Mouse (Mus musculus) hindbrain, postnatal 0 days (tissue): ENCODE measurements around the gene Fam19a1. TPM values are rescaled to one million over a fixed set of nuclear protein-coding genes. Genes with fewer than 3 reads are reported as not detected.

ENCODE experiments used
- ATAC-seq: fragments of 200-750 bp; cut with Nextera tagmentation; 2 replicates; pipeline ENCODE4 v1.8.0; 2017; ENCODE audit warnings: mild to moderate bottlenecking, moderate TSS enrichment, moderate library complexity
- DNase-seq: peaks from one replicate; pipeline ENCODE4 v3.0.0-alpha.2; 2015; ENCODE audit warnings: low spot score
- H3K27ac ChIP-seq: fragments of 300-500 bp; sonication (generic); 2 replicates; pipeline ENCODE4 v1.5.1; 2014; ENCODE audit warnings: mild to moderate bottlenecking
- H3K27me3 ChIP-seq: fragments of 300-500 bp; sonication (generic); 2 replicates; pipeline ENCODE4 v1.6.1; 2014; ENCODE audit warnings: low read length, mixed read lengths; ENCODE audit not compliant: insufficient read depth
- H3K36me3 ChIP-seq: fragments of 300-500 bp; sonication (generic); 2 replicates; pipeline ENCODE4 v1.6.1; 2014; ENCODE audit warnings: low read length, mixed read lengths; ENCODE audit not compliant: insufficient read depth
- H3K4me1 ChIP-seq: fragments of 300-500 bp; sonication (generic); 2 replicates; pipeline ENCODE4 v1.6.1; 2014; ENCODE audit warnings: antibody characterized with exemption, low read length, mixed read lengths; ENCODE audit not compliant: insufficient read depth
- H3K4me2 ChIP-seq: fragments of 300-500 bp; sonication (generic); 2 replicates; pipeline ENCODE4 v1.6.1; 2014; ENCODE audit warnings: low read depth, mild to moderate bottlenecking, low read length, moderate library complexity, mixed read lengths
- H3K4me3 ChIP-seq: fragments of 300-500 bp; sonication (generic); 2 replicates; pipeline ENCODE4 v1.5.1; 2014; ENCODE audit warnings: low read length
- H3K9ac ChIP-seq: fragments of 300-500 bp; sonication (generic); replicated peaks from 2 replicates; pipeline ENCODE4 v1.6.1; 2014; ENCODE audit warnings: mild to moderate bottlenecking, low read length, moderate library complexity, mixed read lengths
- H3K9me3 ChIP-seq: fragments of 300-500 bp; sonication (generic); 2 replicates; pipeline ENCODE4 v1.6.1; 2016; ENCODE audit warnings: low read length, mixed read lengths
- CTCF ChIP-seq: IDR thresholded peaks from 2 replicates; pipeline ENCODE4 v1.5.1; 2016; ENCODE audit warnings: antibody characterized with exemption, control low read depth, low read depth
- WGBS: fragments of 180-500 bp; shearing (Covaris S2); extraction: QIAGEN DNeasy Blood & Tissue Kit; methylation state at CpG from one replicate; pipeline ENCODE4 v1.1.7; 2014; 5-methylcytosine and 5-hydroxymethylcytosine counted together
- polyA plus RNA-seq: library from polyadenylated mRNA; unstranded; fragments of >200 nt; fragmentation: Nextera tagmentation; extraction: Ambion mirVana; gene quantifications from 2 replicates; pipeline ENCODE4 v1.2.1, GENCODE M21; 2015
- total RNA-seq: library from RNA; depleted of rRNA; stranded (reverse); fragments of >200 nt; gene quantifications from 2 replicates; pipeline ENCODE4 v1.2.3, GENCODE M21; 2014

Fam19a1 gene
- total and polyA plus RNA-seq, 2 experiments from 2014 or later = 10.8 to 13.3 TPM

DNA sequence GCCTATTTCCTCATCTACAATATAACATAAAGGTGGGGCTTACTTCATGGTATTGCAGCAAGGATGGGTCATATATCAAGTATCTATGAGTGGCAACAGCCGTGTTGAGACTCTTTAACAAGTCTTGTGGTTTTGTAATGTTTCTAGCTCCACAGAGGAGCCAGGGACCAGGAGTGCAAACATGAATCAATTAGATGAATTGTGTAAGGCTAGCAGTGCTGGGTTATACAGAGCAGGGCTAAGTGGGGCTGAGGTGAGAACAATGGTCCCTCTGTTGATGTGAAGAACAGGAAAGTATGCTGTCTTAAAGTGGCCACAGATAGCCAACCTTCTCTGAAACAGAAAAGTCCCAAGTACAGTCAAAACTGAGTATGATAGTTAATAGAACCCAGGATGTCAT is 480.1 kb downstream of the Fam19a1 start:
- Histone ChIP-seq H3K27ac (no peak overlapping the region), H3K9ac (no peak overlapping the region), H3K4me3 (no peak overlapping the region), H3K27me3 (no peaks in the 10 kb centered on the region), H3K4me1 (no peaks in the 10 kb centered on the region), H3K4me2 (no peak overlapping the region), H3K9me3 (no peaks in the 10 kb centered on the region), H3K36me3 (no peaks in the 10 kb centered on the region)
- ATAC-seq (no peak), DNase-seq (no peak)
- TF ChIP-seq CTCF = no peak
- WGBS = 66% methylated on average over 1 of the region's 1 CpGs

DNA sequence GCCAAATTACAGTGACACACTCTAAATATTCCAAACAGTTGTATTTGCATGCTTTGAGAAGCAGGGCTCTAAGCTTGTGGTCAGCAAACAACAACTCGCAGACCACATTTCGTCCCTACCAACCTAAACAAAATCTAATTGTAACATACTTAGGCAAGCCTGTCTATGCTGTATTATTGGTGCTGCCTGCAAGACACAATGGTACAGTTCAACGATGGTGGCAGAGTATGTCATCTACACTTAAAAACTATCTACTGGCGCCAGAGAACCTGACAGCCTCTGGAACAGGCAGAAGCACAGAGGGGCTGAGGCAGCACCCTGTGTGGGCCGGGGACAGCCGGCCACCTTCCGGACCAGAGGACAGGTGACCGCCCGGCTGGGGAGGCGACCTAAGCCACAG is 482.2 kb downstream of the Fam19a1 start:
- DNase-seq (no peak), ATAC-seq (no peak)
- no peak overlapping the region for H3K9ac ChIP-seq
- no peak overlapping the region for H3K4me2 ChIP-seq
- no peaks in the 10 kb centered on the region for H3K9me3 ChIP-seq
- H3K27me3 ChIP-seq = no peaks in the 10 kb centered on the region
- 94% methylated on average over 10 of the region's 10 CpGs for WGBS
- no peak overlapping the region for H3K27ac ChIP-seq
- no peak overlapping the region for H3K4me3 ChIP-seq
- TF ChIP-seq CTCF = no peak
- H3K4me1 ChIP-seq = no peaks in the 10 kb centered on the region
- no peaks in the 10 kb centered on the region for H3K36me3 ChIP-seq

DNA sequence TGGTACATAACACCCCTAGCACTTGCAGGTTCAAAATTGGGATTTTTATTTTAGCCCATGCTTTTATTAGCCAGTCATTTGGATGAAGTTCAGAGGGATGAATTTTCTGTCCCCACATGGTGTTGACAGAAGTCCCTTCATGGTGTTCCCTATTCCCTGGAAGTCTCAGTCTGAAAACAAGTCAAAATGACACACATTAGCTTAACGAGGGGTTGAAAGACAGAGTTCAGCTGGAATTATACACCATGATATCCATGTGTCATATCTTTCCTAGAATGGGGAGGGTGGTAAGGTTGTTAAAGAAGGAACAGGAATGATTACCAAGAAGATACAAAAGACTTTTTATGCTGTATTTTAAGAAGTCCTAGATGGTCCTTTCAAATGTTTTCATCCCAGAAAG is 511.2 kb downstream of the Fam19a1 start:
- no peak for TF ChIP-seq CTCF
- Histone ChIP-seq H3K4me1 (no peaks in the 10 kb centered on the region), H3K9ac (no peak overlapping the region), H3K27me3 (no peaks in the 10 kb centered on the region), H3K36me3 (no peaks in the 10 kb centered on the region), H3K4me2 (no peak overlapping the region), H3K9me3 (no peaks in the 10 kb centered on the region), H3K4me3 (no peak overlapping the region), H3K27ac (no peak overlapping the region)
- no peak for ATAC-seq
- DNase-seq = no peak
- WGBS = 72% methylated on average over 1 of the region's 1 CpGs

DNA sequence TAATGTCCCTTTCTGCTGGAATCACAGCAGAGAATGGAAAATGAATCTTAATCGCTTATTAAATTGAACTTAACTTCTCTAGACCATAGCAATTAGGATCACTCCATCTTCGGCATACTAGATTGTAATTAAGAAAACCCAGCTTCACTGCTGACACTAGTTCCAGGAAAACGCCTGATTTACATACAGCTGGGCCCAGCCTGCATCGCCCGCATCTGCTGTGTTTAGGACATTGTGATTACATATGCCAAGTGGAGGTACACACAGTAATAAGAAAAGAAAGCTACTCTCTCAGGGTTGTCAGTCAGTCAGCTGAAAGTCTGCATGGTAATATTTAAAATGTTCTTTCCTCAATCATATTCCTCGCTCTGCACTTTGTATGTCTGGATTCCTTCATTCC is 518.6 kb downstream of the Fam19a1 start:
- no peak overlapping the region for H3K9ac ChIP-seq
- no peak overlapping the region for H3K27ac ChIP-seq
- H3K4me1 ChIP-seq = no peaks in the 10 kb centered on the region
- H3K27me3 ChIP-seq = no peaks in the 10 kb centered on the region
- H3K9me3 ChIP-seq = no peaks in the 10 kb centered on the region
- WGBS = 53% methylated on average over 6 of the region's 6 CpGs
- no peak for DNase-seq
- no peak overlapping the region for H3K4me3 ChIP-seq
- ATAC-seq = no peak
- H3K36me3 ChIP-seq = no peaks in the 10 kb centered on the region
- H3K4me2 ChIP-seq = no peak overlapping the region
- no peak for TF ChIP-seq CTCF

DNA sequence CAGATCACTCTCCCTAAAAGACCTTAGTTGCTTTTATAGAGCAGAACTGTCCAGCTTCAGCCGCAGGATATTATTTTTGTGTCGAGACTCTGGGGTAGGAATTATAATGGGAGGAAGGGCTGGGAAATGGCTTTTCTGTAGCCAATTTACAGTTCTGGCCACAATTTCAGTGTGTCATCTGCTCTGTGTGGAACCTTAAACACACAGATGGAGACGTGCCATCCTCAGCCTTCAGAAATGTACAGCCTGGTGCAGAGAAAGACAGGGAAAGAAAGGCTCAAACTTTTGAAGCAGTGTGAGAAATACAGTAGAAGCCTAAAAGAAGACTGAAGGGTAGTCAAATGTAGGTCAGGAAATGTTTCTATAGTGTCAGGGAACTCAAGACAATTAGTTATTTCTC is 519.3 kb downstream of the Fam19a1 start:
- Histone ChIP-seq H3K4me1 (no peaks in the 10 kb centered on the region), H3K4me2 (no peak overlapping the region), H3K27ac (no peak overlapping the region), H3K27me3 (no peaks in the 10 kb centered on the region), H3K36me3 (no peaks in the 10 kb centered on the region), H3K9me3 (no peaks in the 10 kb centered on the region), H3K9ac (no peak overlapping the region), H3K4me3 (no peak overlapping the region)
- no peak for DNase-seq
- TF ChIP-seq CTCF = no peak
- ATAC-seq = no peak
- 69% methylated on average over 3 of the region's 3 CpGs for WGBS

DNA sequence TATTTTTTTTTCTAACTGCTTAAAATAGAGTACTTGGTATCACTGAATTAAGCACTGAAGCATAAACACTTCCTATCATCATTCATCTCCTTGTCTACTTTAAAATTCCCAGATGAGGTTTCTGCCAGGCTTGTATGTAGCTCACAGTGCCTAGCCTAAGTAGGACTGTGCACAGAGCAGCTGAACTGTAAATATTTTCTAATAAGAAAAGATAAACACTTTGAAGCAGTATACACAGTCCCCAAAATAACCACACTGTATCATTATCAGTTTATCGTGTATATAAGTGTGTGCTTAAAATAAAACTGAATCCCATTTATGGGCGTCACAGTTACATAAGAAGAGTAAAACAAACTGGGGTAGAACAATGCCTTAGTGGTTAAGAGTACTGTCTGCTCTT is 522.7 kb downstream of the Fam19a1 start:
- no peaks in the 10 kb centered on the region for H3K36me3 ChIP-seq
- ATAC-seq (no peak), DNase-seq (no peak)
- no peak overlapping the region for H3K27ac ChIP-seq
- no peaks in the 10 kb centered on the region for H3K9me3 ChIP-seq
- H3K9ac ChIP-seq = no peak overlapping the region
- WGBS = 90% methylated on average over 2 of the region's 2 CpGs
- TF ChIP-seq CTCF = no peak
- H3K4me2 ChIP-seq = no peak overlapping the region
- H3K27me3 ChIP-seq = no peaks in the 10 kb centered on the region
- H3K4me1 ChIP-seq = no peaks in the 10 kb centered on the region
- no peak overlapping the region for H3K4me3 ChIP-seq

DNA sequence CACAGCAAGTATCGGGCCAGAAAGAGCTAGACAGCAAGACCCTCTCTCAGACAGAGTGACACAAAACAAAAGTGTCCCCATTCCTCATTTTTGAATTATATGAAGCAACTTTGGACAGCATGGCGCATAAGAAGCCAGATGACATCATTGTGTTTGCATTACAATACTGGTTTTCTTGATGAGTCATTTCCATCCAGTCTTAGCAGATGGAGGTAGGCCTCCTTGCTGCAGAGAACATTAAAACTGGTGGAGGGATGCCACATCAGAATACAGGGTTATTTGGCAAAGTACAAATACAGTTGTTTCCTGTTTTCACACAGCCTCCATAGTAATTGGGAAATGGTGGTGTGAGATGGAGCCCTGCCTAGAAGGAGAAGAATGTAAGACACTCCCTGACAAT is 535.8 kb downstream of the Fam19a1 start:
- H3K9ac ChIP-seq = no peak overlapping the region
- H3K27me3 ChIP-seq = no peaks in the 10 kb centered on the region
- H3K4me2 ChIP-seq = no peak overlapping the region
- TF ChIP-seq CTCF = no peak
- no peak overlapping the region for H3K4me3 ChIP-seq
- no peaks in the 10 kb centered on the region for H3K9me3 ChIP-seq
- 94% methylated on average over 2 of the region's 2 CpGs for WGBS
- no peak for DNase-seq
- H3K4me1 ChIP-seq = no peaks in the 10 kb centered on the region
- no peak overlapping the region for H3K27ac ChIP-seq
- H3K36me3 ChIP-seq = no peaks in the 10 kb centered on the region
- ATAC-seq = no peak
